Mouse (Mus musculus) 3134 (cell line): ENCODE data around the gene Fus.
"Not testable (repeated sequence)": the region's sequence is repeated elsewhere in the genome, so short reads cannot be mapped to it uniquely, and the experiment has no call there.

Experiments
- DNase-seq: peaks from one replicate; pipeline ENCODE4 v3.0.0-alpha.2; 2011; ENCODE audit warnings: low spot score; ENCODE audit not compliant: insufficient read length; ENCODE audit errors: extremely low read depth

The Fus gene

DNA sequence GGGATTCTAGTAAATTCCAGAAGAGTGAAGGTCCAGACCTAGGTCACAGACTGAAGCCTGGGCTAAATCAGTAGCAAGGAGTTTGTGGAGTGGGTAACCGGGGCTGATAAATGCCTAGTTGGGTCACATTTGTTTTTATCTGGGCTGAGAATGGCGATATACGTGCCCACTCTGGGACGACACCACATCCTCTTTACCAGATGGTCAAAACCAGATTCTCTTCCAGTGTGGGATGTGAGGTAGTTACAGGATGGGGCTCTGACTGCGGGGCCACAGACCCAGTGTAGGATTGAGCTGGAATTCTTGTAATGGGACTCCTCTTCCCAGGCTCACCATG is 36.9 kb downstream of the Fus start:
- no peak for DNase-seq

DNA sequence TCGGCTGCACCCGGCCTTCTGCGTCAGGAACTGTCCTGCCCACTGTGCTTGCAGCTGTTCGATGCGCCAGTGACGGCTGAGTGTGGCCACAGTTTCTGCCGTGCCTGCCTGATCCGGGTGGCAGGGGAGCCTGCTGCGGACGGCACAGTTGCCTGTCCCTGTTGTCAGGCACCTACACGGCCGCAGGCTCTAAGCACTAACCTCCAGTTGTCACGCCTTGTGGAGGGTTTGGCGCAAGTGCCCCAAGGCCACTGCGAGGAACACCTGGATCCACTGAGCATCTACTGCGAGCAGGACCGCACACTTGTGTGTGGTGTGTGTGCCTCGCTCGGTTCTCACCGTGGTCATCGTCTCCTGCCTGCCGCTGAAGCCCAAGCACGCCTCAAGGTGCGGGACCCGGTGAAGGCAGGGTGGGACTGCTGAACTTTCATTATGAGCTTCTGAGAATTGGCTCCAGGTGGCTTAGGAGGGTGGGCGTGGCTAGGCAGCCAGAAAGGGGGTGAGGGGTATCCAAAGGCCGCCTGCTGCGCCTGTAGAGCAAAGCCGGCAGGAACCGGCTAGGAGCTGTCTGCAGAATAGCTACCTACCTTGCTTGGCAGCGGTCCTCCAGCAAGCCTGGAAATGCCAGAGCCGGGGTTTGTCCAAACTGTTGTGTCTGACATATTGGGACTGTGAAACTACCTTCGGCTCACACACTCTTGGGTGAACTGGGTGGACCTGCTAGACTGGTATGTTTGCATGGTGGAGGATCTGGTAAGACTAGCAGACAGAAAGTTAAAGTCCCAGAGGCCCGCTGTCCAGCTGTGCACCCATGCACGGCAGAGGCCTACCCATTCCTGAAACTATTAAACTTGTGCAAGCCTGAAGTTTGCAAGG is 37.5 kb downstream of the Fus start:
- DNase-seq, result no peak

DNA sequence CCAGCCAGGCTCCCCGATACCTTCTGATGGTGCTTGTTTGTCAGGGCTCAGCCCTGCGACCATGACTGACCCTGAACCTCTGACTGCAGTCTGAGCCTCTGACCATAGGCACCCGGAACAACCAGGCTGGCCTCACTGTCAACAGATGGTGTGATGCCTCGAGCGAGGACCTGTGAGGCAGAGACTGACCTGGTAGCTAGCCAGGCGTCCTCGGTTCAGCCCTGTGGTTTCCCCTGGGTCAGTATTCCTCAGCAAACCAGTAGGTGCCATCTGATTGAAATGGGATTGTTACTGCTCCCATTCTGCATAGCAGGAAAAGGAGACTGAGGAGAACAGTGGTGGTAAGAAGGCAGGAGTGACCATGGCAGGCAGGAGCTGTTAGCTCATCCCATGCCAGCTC is 38.9 kb downstream of the Fus start:
- DNase-seq, result no peak

- DNase-seq, result no peak
Measured at GRCm38 (mm10) chr7:128009715-128010340, 42.6 kb downstream of the Fus start.

- no peak for DNase-seq
Measured at GRCm38 (mm10) chr7:128012136-128012780, 45.0 kb downstream of the Fus start.

DNA sequence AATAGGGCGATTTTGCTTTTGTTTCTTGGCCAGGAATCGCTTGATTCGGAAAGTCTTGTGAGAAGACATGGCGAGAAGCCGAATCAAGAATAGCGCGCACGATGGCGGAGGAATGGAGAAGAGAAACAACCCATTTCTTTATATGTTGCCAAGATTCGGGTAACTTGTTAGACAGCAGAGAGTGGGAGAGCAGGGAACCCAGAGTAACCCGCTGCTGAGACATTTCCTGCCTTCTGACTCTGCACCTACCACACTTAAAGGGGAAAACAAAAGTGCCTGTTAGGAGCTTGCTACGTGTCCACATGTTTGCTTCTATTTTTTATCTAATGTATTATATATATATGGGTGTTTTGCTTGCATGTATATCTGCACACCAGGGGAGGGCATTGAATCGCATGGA is 45.9 kb downstream of the Fus start:
- no peak for DNase-seq

DNA sequence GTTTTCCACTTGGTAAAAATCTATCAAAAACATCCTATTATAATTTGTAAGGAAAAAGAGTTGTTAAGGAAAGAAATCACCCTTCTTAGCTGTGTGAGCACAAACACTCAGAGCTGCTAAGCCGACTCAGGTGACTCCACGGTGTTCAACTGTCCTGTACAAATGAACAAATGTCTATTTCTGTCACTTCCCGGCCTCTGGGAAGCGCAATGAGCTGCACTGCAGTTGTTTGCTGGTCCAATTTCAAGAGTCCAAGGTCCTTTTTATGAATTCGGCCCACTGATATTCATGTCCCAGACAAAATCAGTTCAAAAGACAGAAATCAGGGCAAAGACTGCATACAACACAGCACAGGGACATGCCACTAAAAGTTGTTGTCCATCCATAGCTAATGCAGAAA is 48.9 kb downstream of the Fus start:
- DNase-seq, result not testable (repeated sequence)

GRCm38 (mm10) chr7:128016650-128017049 is 49.4 kb downstream of the Fus start:
- DNase-seq, result no peak

DNA sequence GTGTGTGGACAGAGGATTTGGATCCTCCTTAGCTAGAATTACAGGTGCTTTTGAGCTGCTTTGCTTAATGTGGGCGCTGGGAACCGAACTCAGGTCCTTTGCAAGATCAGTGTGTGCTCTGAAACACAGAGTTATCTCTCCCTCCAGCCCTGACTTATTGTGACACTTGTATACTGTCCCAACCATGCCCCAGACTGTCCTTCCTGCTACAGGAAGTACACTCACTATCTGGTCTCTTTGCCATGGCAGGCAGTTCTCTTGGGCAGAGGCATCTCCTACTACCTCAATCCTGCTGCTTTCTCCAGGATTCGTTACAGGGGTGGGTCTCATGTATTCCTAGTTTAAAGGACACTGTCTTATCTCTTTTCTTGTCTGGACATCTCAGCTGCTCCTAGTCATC is 51.0 kb downstream of the Fus start:
- no peak for DNase-seq

- no peak for DNase-seq
Measured at GRCm38 (mm10) chr7:128019187-128019586, 51.9 kb downstream of the Fus start.

DNA sequence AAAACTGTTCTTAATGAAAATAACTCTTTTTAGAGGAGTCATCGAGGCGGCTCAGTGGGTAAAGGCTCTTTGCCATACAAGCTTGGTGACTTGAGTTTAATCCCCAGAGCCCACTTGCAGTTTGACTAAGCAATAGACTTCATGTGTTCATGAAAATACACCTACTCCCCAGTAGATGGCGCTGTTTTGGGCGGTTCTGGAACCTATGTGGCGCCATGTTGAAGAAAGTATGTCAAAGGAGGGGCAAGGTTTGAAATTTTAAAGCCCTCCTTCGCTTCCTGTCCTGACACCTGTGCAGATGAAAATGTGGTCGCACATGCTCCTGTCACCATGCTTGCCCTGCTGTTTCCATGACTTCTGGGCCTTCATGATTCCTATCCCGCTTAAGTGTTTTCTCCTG is 55.7 kb downstream of the Fus start:
- DNase-seq, result no peak

DNA sequence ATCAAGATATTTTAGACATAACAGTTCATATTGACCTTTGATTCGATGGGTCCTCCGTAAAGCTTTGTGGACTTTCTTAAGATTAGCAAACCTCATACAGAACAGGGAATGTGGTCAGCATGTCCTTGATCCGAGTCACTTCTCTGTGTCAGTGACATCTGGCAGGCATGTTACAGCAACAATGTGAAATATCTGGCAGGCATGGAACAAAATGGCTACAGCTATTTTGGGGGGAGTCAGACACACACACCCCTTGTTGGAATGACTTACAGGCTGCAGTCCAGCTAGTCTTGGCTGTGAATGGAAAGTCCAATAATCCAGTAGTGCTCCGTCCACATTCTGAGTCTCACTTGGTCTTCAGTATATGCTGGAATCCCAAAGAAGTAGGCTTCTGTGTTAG is 56.3 kb downstream of the Fus start:
- no peak for DNase-seq

DNA sequence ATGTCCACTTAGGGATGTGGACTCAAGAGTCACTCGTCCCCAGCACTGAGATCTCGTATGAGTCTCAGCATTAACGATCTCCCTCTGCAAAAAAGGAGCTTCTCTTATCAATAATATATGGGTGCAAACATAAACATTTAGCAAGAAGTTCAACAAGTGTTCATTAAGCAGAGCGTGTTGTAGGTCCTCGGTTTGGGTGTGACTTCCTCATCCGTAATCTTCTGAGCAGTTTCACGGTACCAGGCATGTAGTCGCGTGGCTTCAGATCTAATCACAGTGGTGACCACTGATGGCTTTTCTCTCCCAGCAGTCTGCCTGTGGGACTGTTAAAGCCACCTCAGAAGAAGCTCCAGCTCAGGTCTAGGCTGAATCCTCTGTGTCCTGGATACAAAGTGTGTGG is 57.1 kb downstream of the Fus start:
- DNase-seq, result no peak

DNA sequence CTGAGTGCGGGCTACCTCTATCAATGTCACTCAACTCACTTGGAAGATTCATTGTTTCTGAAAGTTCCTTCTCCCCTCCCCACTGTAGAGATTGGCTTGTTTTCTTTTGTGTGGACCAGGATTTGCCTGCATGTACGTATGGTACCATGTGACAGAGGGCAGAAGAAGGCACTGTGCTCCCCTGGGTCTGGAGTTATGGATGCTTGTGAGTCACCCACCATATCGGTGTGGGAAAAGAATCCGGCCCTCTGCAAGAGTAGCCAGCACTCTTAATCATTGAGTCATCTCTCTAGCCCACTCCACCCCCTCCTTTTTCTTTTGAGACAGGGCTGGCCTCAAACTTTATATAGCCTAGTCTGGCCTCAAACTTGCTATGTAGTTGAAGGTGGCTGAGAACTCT is 57.7 kb downstream of the Fus start:
- peak; percentile 49 for DNase-seq

DNA sequence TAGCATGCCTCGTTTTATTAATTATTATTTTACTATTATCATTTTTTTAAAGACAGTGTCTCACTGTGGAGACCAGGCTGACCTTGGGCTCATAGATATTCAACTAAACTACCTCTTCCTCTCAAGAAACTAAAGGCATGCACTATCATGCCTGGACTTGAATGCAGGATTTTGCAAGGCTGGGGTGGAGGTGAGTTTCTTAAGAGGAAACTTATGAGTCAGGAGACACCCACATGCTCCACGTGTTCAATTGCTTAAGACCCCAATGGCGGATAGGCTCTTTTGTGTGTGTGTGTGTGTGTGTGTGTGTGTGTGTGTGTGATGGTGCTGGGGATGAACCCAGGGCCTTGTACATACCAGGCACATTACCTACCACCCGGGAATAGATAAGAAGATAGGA is 58.1 kb downstream of the Fus start:
- no peak for DNase-seq

GRCm38 (mm10) chr7:128031403-128031976 is 64.2 kb downstream of the Fus start:
- DNase-seq, result peak; percentile 40

GRCm38 (mm10) chr7:128032290-128032988 is 65.2 kb downstream of the Fus start:
- no peak for DNase-seq

GRCm38 (mm10) chr7:128032989-128033293 is 65.7 kb downstream of the Fus start:
- no peak for DNase-seq

DNA sequence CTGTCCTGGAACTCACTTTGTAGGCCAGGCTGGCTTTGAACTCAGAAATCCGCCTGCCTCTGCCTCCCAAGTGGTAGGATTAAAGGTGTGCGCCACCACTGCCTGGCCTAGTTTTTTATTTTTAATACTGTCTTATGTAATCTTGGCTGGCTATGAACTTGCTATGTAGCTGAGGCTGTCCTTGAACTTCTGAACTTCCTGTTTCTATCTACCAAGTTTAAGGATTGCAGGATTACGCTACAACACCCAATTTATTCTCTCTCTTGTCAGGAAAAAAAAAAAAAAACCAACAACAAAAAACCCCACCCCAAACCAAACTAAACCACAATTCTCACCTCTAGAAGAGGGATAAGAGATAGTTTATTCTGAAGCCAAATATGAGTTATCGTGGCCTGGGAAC is 66.4 kb downstream of the Fus start:
- no peak for DNase-seq
